Mouse (Mus musculus) heart, adult 2 months (tissue): ENCODE measurements around the gene Tgm1.

ENCODE experiments used
- CTCF ChIP-seq: fragments of 200-600 bp; IDR thresholded peaks from 2 replicates; pipeline ENCODE4 v1.8.1; 2022; ENCODE audit warnings: antibody characterized with exemption, mild to moderate bottlenecking, moderate library complexity
- EP300 ChIP-seq: fragments of 200-500 bp; IDR thresholded peaks from 2 replicates; pipeline ENCODE4 v1.6.1; 2011; ENCODE audit warnings: low read depth, low read length, control low read depth; ENCODE audit not compliant: insufficient read depth
- POLR2A ChIP-seq: fragments of 200-500 bp; IDR thresholded peaks from 2 replicates; pipeline ENCODE4 v1.6.1; 2011; ENCODE audit warnings: mild to moderate bottlenecking, low read depth, low read length, control low read depth; ENCODE audit not compliant: insufficient read depth

- TF ChIP-seq POLR2A (no peak), CTCF (no peak), EP300 (no peak)
These were observed 7.3 kb upstream of the Tgm1 start for GRCm38 (mm10) chr14:55721076-55721475.
